Mouse (Mus musculus) cerebellum, adult 2 months (tissue): ENCODE measurements around the gene Krcc1. TPM values are rescaled to one million over a fixed set of nuclear protein-coding genes. Genes with fewer than 3 reads are reported as not detected.
"Not testable (repeated sequence)": the region's sequence is repeated elsewhere in the genome, so short reads cannot be mapped to it uniquely, and the experiment has no call there.

Experiments
- DNase-seq, 2 experiments: peaks; one replicate each; pipeline ENCODE4 v3.0.0; 2021
- H3K27ac ChIP-seq: fragments of 200-500 bp; 2 replicates; pipeline ENCODE4 v1.5.1; 2012; ENCODE audit warnings: low read length, control low read depth, inconsistent platforms; ENCODE audit not compliant: insufficient read depth
- H3K27me3 ChIP-seq: fragments of 200-500 bp; 2 replicates; pipeline ENCODE4 v1.6.1; 2012; ENCODE audit warnings: inconsistent platforms, mild to moderate bottlenecking, low read length, moderate library complexity; ENCODE audit not compliant: control insufficient read depth, insufficient read depth
- H3K4me1 ChIP-seq: fragments of 200-500 bp; 2 replicates; pipeline ENCODE4 v1.6.1; 2011; ENCODE audit warnings: low read length; ENCODE audit not compliant: control insufficient read depth, insufficient read depth
- H3K4me3 ChIP-seq: fragments of 200-500 bp; replicated peaks from 2 replicates; pipeline ENCODE3; 2011; ENCODE audit warnings: mild to moderate bottlenecking, low read depth, low read length, control low read depth; ENCODE audit not compliant: insufficient read depth
- CTCF ChIP-seq: fragments of 200-500 bp; IDR thresholded peaks from 2 replicates; pipeline ENCODE4 v1.5.1; 2011; ENCODE audit warnings: low read depth, mild to moderate bottlenecking, control low read depth, low read length, moderate library complexity, borderline replicate concordance; ENCODE audit not compliant: insufficient read depth
- POLR2A ChIP-seq: fragments of 200-500 bp; IDR thresholded peaks from 2 replicates; pipeline ENCODE4 v1.6.1; 2011; ENCODE audit warnings: low read length, control low read depth, borderline replicate concordance; ENCODE audit not compliant: insufficient read depth
- WGBS: fragments of 180-500 bp; shearing (Covaris S2); methylation state at CpG from one replicate; pipeline ENCODE4 v1.1.7; 2018; 5-methylcytosine and 5-hydroxymethylcytosine counted together
- polyA plus RNA-seq: library from polyadenylated mRNA; depleted of rRNA; stranded (reverse); fragments of >200 nt; gene quantifications from 2 replicates; pipeline ENCODE4 v1.2.3, GENCODE M21; 2012; rRNA removed

The Krcc1 gene
- polyA plus RNA-seq, 1 experiment: 19.3 TPM

GRCm38 (mm10) chr6:71330486-71330885 is 59.0 kb downstream of the Krcc1 start:
- Histone ChIP-seq H3K27me3 (no peaks in the 10 kb centered on the region), H3K4me1 (no peaks in the 10 kb centered on the region), H3K27ac (no peak overlapping the region), H3K4me3 (no peak overlapping the region)
- WGBS: 87% methylated on average over 7 of the region's 7 CpGs
- DNase-seq: no peak
- no peak for TF ChIP-seq POLR2A
- TF ChIP-seq CTCF: no peak

GRCm38 (mm10) chr6:71331491-71331890 is 60.0 kb downstream of the Krcc1 start:
- H3K4me3 ChIP-seq, DNase-seq, H3K27ac ChIP-seq, H3K27me3 ChIP-seq, H3K4me1 ChIP-seq: not testable (repeated sequence)
- 85% methylated on average over 3 of the region's 4 CpGs for WGBS

- Histone ChIP-seq H3K4me3 (no peak overlapping the region), H3K27me3 (no peaks in the 10 kb centered on the region), H3K4me1 (no peaks in the 10 kb centered on the region), H3K27ac (no peak overlapping the region)
- no peak for TF ChIP-seq POLR2A
- TF ChIP-seq CTCF: no peak
- 87% methylated on average over 11 of the region's 11 CpGs for WGBS
- no peak for DNase-seq
These were observed 60.9 kb downstream of the Krcc1 start for GRCm38 (mm10) chr6:71332236-71332965.

GRCm38 (mm10) chr6:71333031-71333430 is 61.6 kb downstream of the Krcc1 start:
- DNase-seq: no peak
- Histone ChIP-seq H3K4me1 (no peaks in the 10 kb centered on the region), H3K27me3 (no peaks in the 10 kb centered on the region), H3K4me3 (no peak overlapping the region), H3K27ac (no peak overlapping the region)
- TF ChIP-seq POLR2A (no peak), CTCF (no peak)
- 68% methylated on average over 3 of the region's 3 CpGs for WGBS

- Histone ChIP-seq H3K4me1 (no peaks in the 10 kb centered on the region), H3K4me3 (no peak overlapping the region), H3K27ac (no peak overlapping the region), H3K27me3 (no peaks in the 10 kb centered on the region)
- 94% methylated on average over 11 of the region's 11 CpGs for WGBS
- DNase-seq: no peak
- no peak for TF ChIP-seq CTCF
- TF ChIP-seq POLR2A: no peak
These were observed 62.2 kb downstream of the Krcc1 start for GRCm38 (mm10) chr6:71333578-71334273.

Other genes starting within 250 kb of the Krcc1 start
- gene Thnsl2, start 127.2 kb upstream of the Krcc1 start, polyA plus RNA-seq: 6.5 and 6.6 TPM in 2 replicates
- gene Fabp1, start 71.8 kb upstream of the Krcc1 start, polyA plus RNA-seq: not detected in 2 replicates
- 3.1 and 5.0 TPM in 2 replicates for gene Smyd1, start 50.6 kb downstream of the Krcc1 start, polyA plus RNA-seq
- not detected in 2 replicates for gene Cd8b1, start 51.1 kb downstream of the Krcc1 start, polyA plus RNA-seq
- gene Cd8a, start 101.8 kb downstream of the Krcc1 start, polyA plus RNA-seq: 0.03 TPM in 1 of 2 replicates, not detected in the other
- 110 and 113 TPM in 2 replicates for gene Rmnd5a, start 169.0 kb downstream of the Krcc1 start, polyA plus RNA-seq
- gene Rnf103, start 222.2 kb downstream of the Krcc1 start, polyA plus RNA-seq: 40.2 and 40.6 TPM in 2 replicates